Mouse (Mus musculus) neural tube, embryonic 15.5 days (tissue): ENCODE results near the gene Ptbp1. TPM values are rescaled to one million over a fixed set of nuclear protein-coding genes. Genes with fewer than 3 reads are reported as not detected.
A peak's percentile ranks its signal among the peaks of the same experiment; 100 is the strongest.

Experiments used
- ATAC-seq: fragments of 200-750 bp; cut with Nextera tagmentation; 2 replicates; pipeline ENCODE4 v1.8.0; 2017; ENCODE audit warnings: mild to moderate bottlenecking, moderate TSS enrichment, moderate library complexity; ENCODE audit not compliant: low FRiP score
- H3K27ac ChIP-seq: fragments of 300-500 bp; sonication (generic); replicated peaks from 2 replicates; pipeline ENCODE4 v1.5.1; 2015; ENCODE audit warnings: mild to moderate bottlenecking, inconsistent platforms
- H3K27me3 ChIP-seq: fragments of 300-500 bp; sonication (generic); replicated peaks from 2 replicates; pipeline ENCODE4 v1.6.1; 2015; ENCODE audit warnings: inconsistent platforms
- H3K36me3 ChIP-seq: fragments of 300-500 bp; sonication (generic); 2 replicates; pipeline ENCODE4 v1.6.1; 2015; ENCODE audit warnings: inconsistent platforms
- H3K4me1 ChIP-seq: fragments of 300-500 bp; sonication (generic); 2 replicates; pipeline ENCODE4 v1.6.1; 2015; ENCODE audit warnings: inconsistent platforms
- H3K4me2 ChIP-seq: fragments of 300-500 bp; sonication (generic); 2 replicates; pipeline ENCODE4 v1.6.1; 2015; ENCODE audit warnings: inconsistent platforms, mild to moderate bottlenecking, moderate library complexity
- H3K4me3 ChIP-seq: fragments of 300-500 bp; sonication (generic); replicated peaks from 2 replicates; pipeline ENCODE4 v1.5.1; 2015; ENCODE audit warnings: mild to moderate bottlenecking, inconsistent platforms
- H3K9ac ChIP-seq: fragments of 300-500 bp; sonication (generic); replicated peaks from 2 replicates; pipeline ENCODE4 v1.6.1; 2015; ENCODE audit warnings: mild to moderate bottlenecking, inconsistent platforms
- H3K9me3 ChIP-seq: fragments of 300-500 bp; sonication (generic); replicated peaks from 2 replicates; pipeline ENCODE4 v1.6.1; 2016; ENCODE audit warnings: inconsistent platforms
- WGBS: fragments of 180-500 bp; shearing (Covaris S2); methylation state at CpG from one replicate; pipeline ENCODE4 v1.1.7; 2015; ENCODE audit warnings: mixed read lengths; 5-methylcytosine and 5-hydroxymethylcytosine counted together
- polyA plus RNA-seq: library from polyadenylated mRNA; unstranded; fragments of >200 nt; fragmentation: Nextera tagmentation; extraction: Ambion mirVana; gene quantifications from 2 replicates; pipeline ENCODE4 v1.2.1, GENCODE M21; 2015

Gene Ptbp1
- polyA plus RNA-seq, 1 experiment from 2014 or later, result 55.8 TPM

DNA sequence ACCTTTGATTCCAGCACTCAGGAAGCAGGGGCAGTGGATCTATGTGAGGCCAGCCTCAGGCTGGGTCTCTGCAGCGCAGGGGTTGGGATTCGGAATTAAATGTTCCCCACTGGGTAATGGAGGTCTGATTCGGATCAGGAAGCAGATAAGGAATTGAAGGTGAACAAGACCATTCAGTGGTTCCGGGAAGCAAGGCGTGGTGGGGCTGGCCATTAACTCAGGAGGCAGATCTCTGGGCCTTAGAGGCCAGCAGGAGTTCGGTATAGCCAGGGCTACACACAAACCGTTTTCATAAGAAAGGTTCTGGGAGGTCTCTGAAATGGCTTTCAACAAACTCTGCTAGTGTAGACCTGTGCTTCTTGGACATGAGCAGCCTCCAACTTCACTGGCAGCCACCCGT lies 1.4 kb upstream of the Ptbp1 start:
- peak overlapping the region; percentile 92 for H3K4me3 ChIP-seq
- no peaks in the 10 kb centered on the region for H3K9me3 ChIP-seq
- peak overlapping the region; percentile 99 for H3K27ac ChIP-seq
- H3K27me3 ChIP-seq, result no peaks in the 10 kb centered on the region
- ATAC-seq, result no peak
- 15% methylated on average over 8 of the region's 8 CpGs for WGBS
- H3K4me2 ChIP-seq, result peak overlapping the region; percentile 81
- H3K36me3 ChIP-seq, result peaks cover 7% of the 10 kb centered on the region
- peaks cover 53% of the 10 kb centered on the region for H3K4me1 ChIP-seq
- H3K9ac ChIP-seq, result peak overlapping the region; percentile 70

DNA sequence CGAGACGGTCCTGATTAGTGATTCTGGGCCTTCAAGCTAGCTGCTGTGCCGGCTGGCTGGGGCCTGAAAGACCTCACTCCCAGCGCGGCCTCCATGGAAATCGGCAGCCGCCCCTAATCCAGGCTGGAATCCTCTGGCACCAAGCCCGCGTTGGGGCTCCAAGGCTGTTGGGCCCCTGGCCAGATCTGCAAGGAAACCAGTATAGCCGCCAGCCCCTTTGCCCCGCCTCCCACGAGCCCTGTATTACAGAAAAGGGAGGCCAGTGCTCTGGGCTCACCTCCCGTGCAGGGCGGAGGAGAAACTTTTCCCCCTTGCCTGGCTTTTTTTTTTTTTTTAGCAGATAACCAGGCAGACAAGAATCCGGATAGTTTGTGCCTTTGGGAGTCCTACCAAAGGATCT lies 835 bp upstream of the Ptbp1 start:
- Histone ChIP-seq H3K27ac (peak overlapping the region; percentile 99), H3K9me3 (no peaks in the 10 kb centered on the region), H3K36me3 (peaks cover 7% of the 10 kb centered on the region), H3K4me3 (peak overlapping the region; percentile 92), H3K4me1 (peaks cover 58% of the 10 kb centered on the region), H3K4me2 (peak overlapping the region; percentile 81), H3K9ac (peak overlapping the region; percentile 70), H3K27me3 (no peaks in the 10 kb centered on the region)
- no peak for ATAC-seq
- 1% methylated on average over 15 of the region's 15 CpGs for WGBS

DNA sequence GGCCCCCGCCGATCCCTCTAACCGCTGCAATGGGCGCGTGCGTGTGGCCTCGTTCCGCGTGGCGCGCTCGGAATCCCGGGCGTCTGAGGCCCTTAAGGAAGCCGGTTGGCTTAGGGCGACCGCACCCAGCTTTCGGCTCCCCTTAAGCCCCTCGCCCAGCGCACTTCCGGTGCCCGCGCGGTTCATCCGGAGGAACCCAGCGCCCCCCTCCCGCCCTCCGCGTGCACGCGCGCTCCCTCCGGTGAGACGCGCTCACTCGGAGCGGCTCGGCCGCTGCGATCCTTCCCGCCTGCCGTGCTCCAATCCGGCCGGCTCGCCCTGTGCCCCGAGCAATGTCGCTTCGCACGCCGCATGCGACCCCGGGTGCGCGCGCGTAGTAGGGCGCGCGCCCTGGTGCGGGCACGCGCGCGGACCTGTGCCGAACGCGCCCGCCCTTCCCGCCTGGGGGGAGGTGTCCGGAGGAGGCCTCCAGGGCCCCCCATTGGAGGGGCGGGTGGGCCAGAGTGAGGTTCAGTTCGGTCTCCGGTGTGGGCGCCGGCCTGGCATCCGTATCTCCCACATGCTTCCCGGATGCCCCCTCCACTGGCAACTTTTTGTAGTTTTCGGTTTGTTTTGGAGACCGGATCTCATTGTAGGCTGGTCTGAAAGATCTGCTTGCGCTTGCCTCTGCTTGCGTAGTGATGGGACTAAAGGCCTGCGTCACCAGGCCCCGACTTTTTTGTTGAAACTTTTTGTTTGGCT lies 744 bp downstream of the Ptbp1 start:
- no peaks in the 10 kb centered on the region for H3K9me3 ChIP-seq

DNA sequence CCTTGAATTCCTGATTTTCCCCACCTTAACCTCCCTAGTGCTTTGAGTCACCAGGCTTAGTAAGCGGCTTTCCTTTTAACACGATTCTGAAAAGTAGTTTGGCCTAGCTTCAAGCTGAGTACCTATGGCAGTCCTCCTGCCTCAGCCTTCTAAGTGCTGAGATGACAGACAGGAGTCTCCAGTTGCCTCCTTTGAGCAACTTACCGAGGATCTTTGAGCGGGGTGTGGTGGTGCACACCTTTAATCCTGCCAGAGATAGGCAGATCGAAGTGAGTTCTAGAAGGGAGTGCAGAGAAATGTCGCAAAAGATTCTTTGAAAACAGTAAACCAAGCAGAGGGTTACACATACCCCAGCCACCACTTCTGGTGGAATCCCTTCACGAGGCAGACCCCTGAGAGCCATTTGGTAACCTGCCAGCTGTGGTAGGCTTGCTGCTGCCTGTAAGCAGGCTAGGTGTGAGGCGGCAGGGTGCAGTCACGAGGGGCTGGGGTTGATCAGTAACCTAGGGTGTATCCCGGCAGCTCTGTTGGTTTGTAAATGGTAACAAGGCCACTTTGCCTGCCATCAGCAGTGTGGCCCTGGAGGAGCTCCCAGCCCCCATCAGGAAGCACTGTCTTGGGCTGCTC lies 1.4 kb downstream of the Ptbp1 start:
- peaks cover 28% of the 10 kb centered on the region for H3K36me3 ChIP-seq
- 2% methylated on average over 10 of the region's 10 CpGs for WGBS
- H3K27ac ChIP-seq, result peak overlapping the region; percentile 100
- ATAC-seq, result no peak
- no peaks in the 10 kb centered on the region for H3K27me3 ChIP-seq
- peak overlapping the region; percentile 92 for H3K4me2 ChIP-seq
- peak overlapping the region; percentile 99 for H3K9ac ChIP-seq
- no peaks in the 10 kb centered on the region for H3K9me3 ChIP-seq
- peaks cover 77% of the 10 kb centered on the region for H3K4me1 ChIP-seq
- H3K4me3 ChIP-seq, result peak overlapping the region; percentile 92

More for the DNA sequence above, 744 bp downstream of the Ptbp1 start:
- Histone ChIP-seq H3K36me3 (peaks cover 21% of the 10 kb centered on the region), H3K9ac (peak overlapping the region; percentile 99), H3K27me3 (no peaks in the 10 kb centered on the region), H3K4me2 (peak overlapping the region; percentile 92), H3K4me3 (peak overlapping the region; percentile 92), H3K4me1 (peaks cover 72% of the 10 kb centered on the region), H3K27ac (peak overlapping the region; percentile 100)
- peak; percentile 45 for ATAC-seq
- 0% methylated on average over 83 of the region's 83 CpGs for WGBS

DNA sequence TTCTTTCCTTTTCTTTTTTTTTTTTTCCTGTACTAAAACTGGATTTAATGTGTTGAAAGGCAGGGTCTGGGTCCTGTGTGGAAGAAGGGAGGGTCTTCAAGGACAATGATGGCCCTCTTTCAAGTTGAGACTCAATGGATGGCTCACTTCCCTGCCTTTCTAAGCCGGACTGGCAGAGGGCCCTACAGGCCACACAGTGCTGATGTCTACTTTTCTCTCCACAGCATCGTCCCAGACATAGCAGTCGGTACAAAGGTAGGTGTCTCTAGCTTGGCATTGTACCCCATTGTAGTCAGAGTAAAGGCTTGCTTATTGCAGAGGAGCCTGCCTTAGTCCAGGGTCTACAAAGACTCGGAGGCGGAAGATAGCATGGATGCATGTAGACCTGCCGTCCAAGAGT lies 2.1 kb downstream of the Ptbp1 start:
- no peak for ATAC-seq
- no peaks in the 10 kb centered on the region for H3K9me3 ChIP-seq
- H3K9ac ChIP-seq, result peak overlapping the region; percentile 99
- H3K36me3 ChIP-seq, result peaks cover 34% of the 10 kb centered on the region
- 48% methylated on average over 6 of the region's 6 CpGs for WGBS
- H3K4me1 ChIP-seq, result peaks cover 74% of the 10 kb centered on the region
- H3K4me3 ChIP-seq, result peak overlapping the region; percentile 92
- H3K27me3 ChIP-seq, result no peaks in the 10 kb centered on the region
- H3K27ac ChIP-seq, result peak overlapping the region; percentile 100
- H3K4me2 ChIP-seq, result peak overlapping the region; percentile 92

DNA sequence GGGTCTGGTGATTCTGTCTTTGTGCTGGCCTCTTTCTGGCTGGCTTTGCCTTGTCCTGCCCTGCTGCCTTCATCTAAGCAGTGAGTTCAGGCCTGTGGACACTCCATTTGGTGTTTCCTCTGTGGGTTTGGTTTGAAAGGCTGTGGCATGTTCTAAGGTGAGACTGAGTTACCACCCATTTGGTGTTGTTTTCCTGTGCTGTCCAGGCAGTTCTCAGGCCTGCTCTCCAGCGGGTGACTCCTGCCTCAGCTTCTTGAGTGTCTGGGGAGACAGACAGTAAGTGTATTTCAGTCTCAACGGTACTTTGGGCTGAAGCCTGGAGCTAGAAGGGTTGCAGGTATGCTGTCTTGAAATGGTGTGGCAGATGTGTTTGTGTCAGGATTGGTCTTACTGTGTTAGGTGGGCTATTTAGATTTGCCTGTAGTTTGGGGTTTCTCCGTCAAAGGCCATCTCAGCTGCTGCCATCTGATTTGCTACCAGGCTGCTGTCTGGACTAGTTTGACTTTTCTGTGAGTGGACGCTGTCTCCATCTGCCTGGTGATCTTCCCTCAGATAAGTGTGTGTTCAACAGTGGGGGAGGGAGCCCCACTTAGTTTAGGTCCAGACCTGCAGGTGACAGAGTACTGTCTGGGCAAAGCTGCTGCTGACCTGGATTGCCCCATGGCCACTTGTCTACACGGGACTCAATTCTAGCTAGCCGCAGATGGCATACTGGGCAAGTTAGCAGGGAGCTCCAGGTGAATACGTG lies 2.7 kb downstream of the Ptbp1 start:
- peaks cover 70% of the 10 kb centered on the region for H3K4me1 ChIP-seq
- H3K9me3 ChIP-seq, result no peaks in the 10 kb centered on the region
- peak overlapping the region; percentile 100 for H3K27ac ChIP-seq
- H3K4me2 ChIP-seq, result peak overlapping the region; percentile 92
- WGBS, result 55% methylated on average over 7 of the region's 7 CpGs
- H3K36me3 ChIP-seq, result peaks cover 40% of the 10 kb centered on the region
- peak overlapping the region; percentile 99 for H3K9ac ChIP-seq
- no peaks in the 10 kb centered on the region for H3K27me3 ChIP-seq
- peak overlapping the region; percentile 92 for H3K4me3 ChIP-seq
- ATAC-seq, result no peak

DNA sequence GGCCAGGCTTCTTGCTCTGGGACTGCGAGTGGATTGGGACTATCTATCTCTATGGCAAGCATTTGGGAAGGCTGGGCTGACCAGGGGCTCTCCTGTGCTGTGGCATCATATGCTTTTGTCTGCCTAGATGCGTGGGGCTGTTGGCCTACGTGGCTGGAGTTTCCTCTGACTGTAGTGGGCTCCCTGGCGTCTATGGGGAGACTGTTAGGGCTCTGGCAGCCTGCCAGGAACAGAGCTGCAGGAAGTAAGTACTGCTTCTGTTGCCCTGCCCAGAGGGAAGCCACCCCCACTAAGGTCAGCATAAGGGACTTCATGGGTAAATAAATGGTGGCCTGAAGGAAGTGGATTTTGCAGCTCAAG lies 3.2 kb downstream of the Ptbp1 start:
- peak overlapping the region; percentile 92 for H3K4me2 ChIP-seq
- peaks cover 46% of the 10 kb centered on the region for H3K36me3 ChIP-seq
- WGBS, result 33% methylated on average over 4 of the region's 4 CpGs
- peaks cover 70% of the 10 kb centered on the region for H3K4me1 ChIP-seq
- no peaks in the 10 kb centered on the region for H3K9me3 ChIP-seq
- no peak for ATAC-seq
- no peaks in the 10 kb centered on the region for H3K27me3 ChIP-seq
- H3K4me3 ChIP-seq, result peak overlapping the region; percentile 92
- H3K9ac ChIP-seq, result peak overlapping the region; percentile 99
- H3K27ac ChIP-seq, result peak overlapping the region; percentile 100

DNA sequence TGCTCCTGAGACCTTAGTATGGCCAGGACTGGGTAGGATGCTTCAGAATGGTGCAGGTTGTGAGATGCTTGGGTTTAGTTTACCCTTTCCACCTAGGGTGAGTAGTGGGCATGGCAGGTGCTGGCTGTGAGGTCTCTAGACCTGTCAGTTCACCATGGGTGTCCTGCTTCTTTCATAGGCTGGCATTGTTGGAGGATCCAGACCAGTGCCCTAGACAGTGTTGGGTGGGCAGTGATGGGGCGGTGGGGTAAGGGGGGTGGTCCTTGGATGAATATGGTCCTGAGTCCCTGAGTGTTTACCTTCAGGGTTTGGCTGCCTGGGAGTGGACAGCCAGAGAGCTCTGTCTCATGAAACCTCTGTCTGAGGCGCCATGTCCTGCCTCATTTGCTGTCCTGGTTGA lies 3.7 kb downstream of the Ptbp1 start:
- Histone ChIP-seq H3K4me1 (peaks cover 66% of the 10 kb centered on the region), H3K9me3 (no peaks in the 10 kb centered on the region), H3K36me3 (peaks cover 51% of the 10 kb centered on the region), H3K4me2 (peak overlapping the region; percentile 92), H3K27ac (peak overlapping the region; percentile 100), H3K9ac (peak overlapping the region; percentile 99; the same call in 1 of the 2 replicates), H3K27me3 (no peaks in the 10 kb centered on the region), H3K4me3 (peak overlapping the region; percentile 92)
- WGBS, result 78% methylated on average over 2 of the region's 2 CpGs
- no peak for ATAC-seq

DNA sequence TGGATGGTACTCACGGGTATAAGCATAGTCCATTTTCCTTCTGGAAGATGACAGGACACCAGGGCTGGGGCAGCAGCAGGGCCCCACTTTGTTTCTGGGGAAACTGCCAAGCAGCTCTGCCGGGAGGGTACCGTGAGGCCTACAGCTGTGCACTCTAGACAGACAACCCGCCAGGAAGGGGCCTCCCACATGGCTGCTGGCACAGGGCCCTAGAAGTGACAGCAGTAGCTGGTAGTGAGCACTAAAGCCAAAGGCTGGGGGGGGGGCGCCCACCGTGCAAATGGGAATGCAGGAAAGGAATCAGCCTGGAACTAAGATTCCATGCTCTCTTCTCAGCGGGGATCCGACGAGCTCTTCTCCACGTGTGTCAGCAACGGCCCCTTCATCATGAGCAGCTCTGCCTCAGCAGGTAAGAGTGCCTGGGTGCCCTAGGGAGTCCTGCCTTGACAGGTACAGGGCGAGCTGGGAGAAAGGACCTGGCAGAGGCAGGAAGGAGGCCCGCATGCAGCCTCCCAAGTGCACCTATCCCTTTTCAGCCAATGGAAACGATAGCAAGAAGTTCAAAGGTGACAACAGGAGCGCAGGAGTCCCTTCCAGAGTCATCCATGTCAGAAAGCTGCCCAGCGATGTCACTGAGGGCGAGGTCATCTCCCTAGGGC lies 4.3 kb downstream of the Ptbp1 start:
- peak overlapping the region; percentile 26; the same call in 1 of the 2 replicates for H3K9ac ChIP-seq
- H3K27me3 ChIP-seq, result no peaks in the 10 kb centered on the region
- H3K4me2 ChIP-seq, result peak overlapping the region; percentile 92
- peaks cover 57% of the 10 kb centered on the region for H3K36me3 ChIP-seq
- no peaks in the 10 kb centered on the region for H3K9me3 ChIP-seq
- peaks cover 59% of the 10 kb centered on the region for H3K4me1 ChIP-seq
- H3K27ac ChIP-seq, result peak overlapping the region; percentile 51
- peak overlapping the region; percentile 92; the same call in 1 of the 2 replicates for H3K4me3 ChIP-seq
- 43% methylated on average over 17 of the region's 17 CpGs for WGBS
- ATAC-seq, result no peak

DNA sequence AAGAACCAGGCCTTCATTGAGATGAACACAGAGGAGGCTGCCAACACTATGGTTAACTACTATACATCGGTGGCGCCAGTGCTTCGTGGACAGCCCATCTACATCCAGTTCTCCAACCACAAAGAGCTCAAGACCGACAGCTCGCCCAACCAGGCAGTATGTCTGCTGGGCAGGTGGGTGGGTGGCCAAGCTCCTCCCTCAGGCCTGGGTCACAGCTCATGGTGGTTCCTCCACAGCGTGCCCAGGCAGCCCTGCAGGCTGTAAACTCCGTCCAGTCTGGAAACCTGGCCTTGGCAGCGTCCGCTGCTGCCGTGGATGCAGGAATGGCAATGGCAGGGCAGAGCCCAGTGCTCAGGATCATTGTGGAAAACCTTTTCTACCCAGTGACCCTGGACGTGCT lies 4.9 kb downstream of the Ptbp1 start:
- H3K4me2 ChIP-seq, result no peak overlapping the region
- ATAC-seq, result no peak
- peaks cover 57% of the 10 kb centered on the region for H3K4me1 ChIP-seq
- 84% methylated on average over 11 of the region's 11 CpGs for WGBS
- peaks cover 60% of the 10 kb centered on the region for H3K36me3 ChIP-seq
- no peak overlapping the region for H3K4me3 ChIP-seq
- no peak overlapping the region for H3K9ac ChIP-seq
- H3K9me3 ChIP-seq, result no peaks in the 10 kb centered on the region
- H3K27me3 ChIP-seq, result no peaks in the 10 kb centered on the region
- H3K27ac ChIP-seq, result 0 out of 2 replicates have a peak overlapping the region, but pooled peaks have one; percentile 9
